Mouse (Mus musculus) embryonic facial prominence, embryonic 15.5 days (tissue): Measurements from ENCODE around the gene Meioc. TPM values are rescaled to one million over a fixed set of nuclear protein-coding genes. Genes with fewer than 3 reads are reported as not detected.
"Not testable (repeated sequence)": the region's sequence is repeated elsewhere in the genome, so short reads cannot be mapped to it uniquely, and the experiment has no call there.

ENCODE experiments used
- ATAC-seq: fragments of 200-750 bp; cut with Nextera tagmentation; 2 replicates; pipeline ENCODE4 v1.8.0; 2017; ENCODE audit warnings: low read depth, moderate TSS enrichment; ENCODE audit not compliant: insufficient number of reproducible peaks, low FRiP score, low TSS enrichment
- H3K27ac ChIP-seq: fragments of 300-500 bp; sonication (generic); replicated peaks from 2 replicates; pipeline ENCODE4 v1.5.1; 2015; ENCODE audit warnings: mild to moderate bottlenecking, inconsistent platforms
- H3K27me3 ChIP-seq: fragments of 300-500 bp; sonication (generic); 2 replicates; pipeline ENCODE4 v1.6.1; 2015; ENCODE audit warnings: inconsistent platforms
- H3K36me3 ChIP-seq: fragments of 300-500 bp; sonication (generic); 2 replicates; pipeline ENCODE4 v1.6.1; 2015; ENCODE audit warnings: mild to moderate bottlenecking, inconsistent platforms
- H3K4me1 ChIP-seq: fragments of 300-500 bp; sonication (generic); 2 replicates; pipeline ENCODE4 v1.6.1; 2015; ENCODE audit warnings: inconsistent platforms
- H3K4me2 ChIP-seq: fragments of 300-500 bp; sonication (generic); replicated peaks from 2 replicates; pipeline ENCODE4 v1.6.1; 2015; ENCODE audit warnings: mild to moderate bottlenecking, inconsistent platforms
- H3K4me3 ChIP-seq: fragments of 300-500 bp; sonication (generic); replicated peaks from 2 replicates; pipeline ENCODE4 v1.5.1; 2015; ENCODE audit warnings: mild to moderate bottlenecking, inconsistent platforms
- H3K9ac ChIP-seq: fragments of 300-500 bp; sonication (generic); 2 replicates; pipeline ENCODE4 v1.6.1; 2015; ENCODE audit warnings: inconsistent platforms
- H3K9me3 ChIP-seq: fragments of 300-500 bp; sonication (generic); replicated peaks from 2 replicates; pipeline ENCODE4 v1.6.1; 2016; ENCODE audit warnings: inconsistent platforms
- WGBS: fragments of 180-500 bp; shearing (Covaris S2); methylation state at CpG from one replicate; pipeline ENCODE4 v1.1.7; 2015; 5-methylcytosine and 5-hydroxymethylcytosine counted together
- polyA plus RNA-seq: library from polyadenylated mRNA; unstranded; fragments of >200 nt; fragmentation: Nextera tagmentation; extraction: Ambion mirVana; gene quantifications from 2 replicates; pipeline ENCODE4 v1.2.1, GENCODE M21; 2015

Gene Meioc
- polyA plus RNA-seq, 1 experiment from 2014 or later = 0.80 TPM

GRCm38 (mm10) chr11:102690162-102690561 lies 26.6 kb downstream of the Meioc start:
- H3K4me3 ChIP-seq = no peak overlapping the region
- H3K4me2 ChIP-seq = no peak overlapping the region
- no peak overlapping the region for H3K9ac ChIP-seq
- H3K27me3 ChIP-seq = no peaks in the 10 kb centered on the region
- H3K36me3 ChIP-seq = peaks cover 29% of the 10 kb centered on the region
- 55% methylated on average over 6 of the region's 6 CpGs for WGBS
- H3K9me3 ChIP-seq = no peaks in the 10 kb centered on the region
- H3K27ac ChIP-seq = 0 out of 2 replicates have a peak overlapping the region, but pooled peaks have one; percentile 13
- no peaks in the 10 kb centered on the region; the same call in 1 of the 2 replicates for H3K4me1 ChIP-seq
- no peak for ATAC-seq

GRCm38 (mm10) chr11:102695289-102695688 lies 31.8 kb downstream of the Meioc start:
- H3K4me3 ChIP-seq = no peak overlapping the region
- H3K27me3 ChIP-seq = no peaks in the 10 kb centered on the region
- peaks cover 21% of the 10 kb centered on the region for H3K4me1 ChIP-seq
- peaks cover 11% of the 10 kb centered on the region for H3K36me3 ChIP-seq
- H3K4me2 ChIP-seq = no peak overlapping the region
- H3K27ac ChIP-seq = no peak overlapping the region
- no peaks in the 10 kb centered on the region for H3K9me3 ChIP-seq
- 86% methylated on average over 7 of the region's 7 CpGs for WGBS
- no peak for ATAC-seq
- H3K9ac ChIP-seq = no peak overlapping the region

GRCm38 (mm10) chr11:102697338-102698017 lies 34.0 kb downstream of the Meioc start, which contains the start of gene Ccdc43:
Ccdc43 (minus strand) TSS chr11:102697782.
- Histone ChIP-seq H3K9me3 (no peaks in the 10 kb centered on the region), H3K27ac (peak within 1 kb of the TSS; percentile 73), H3K9ac (peak within 1 kb of the TSS; percentile 73), H3K4me1 (peaks cover 21% of the 10 kb centered on the region), H3K27me3 (no peaks in the 10 kb centered on the region), H3K36me3 (peaks cover 7% of the 10 kb centered on the region), H3K4me2 (peak within 1 kb of the TSS; percentile 78), H3K4me3 (peak within 1 kb of the TSS; percentile 81)
- peak; percentile 95 for ATAC-seq
- WGBS = under 1% methylated on average over 49 of the region's 49 CpGs

- no peak; the same call in 1 of the 2 replicates for ATAC-seq
- no peaks in the 10 kb centered on the region for H3K9me3 ChIP-seq
- peaks cover 21% of the 10 kb centered on the region for H3K4me1 ChIP-seq
- whole genome bisulfite sequencing = 16% methylated on average over 9 of the region's 9 CpGs
- H3K9ac ChIP-seq = peak overlapping the region; percentile 73
- no peaks in the 10 kb centered on the region for H3K27me3 ChIP-seq
- H3K4me3 ChIP-seq = peak overlapping the region; percentile 81
- peak overlapping the region; percentile 78 for H3K4me2 ChIP-seq
- H3K36me3 ChIP-seq = peaks cover 7% of the 10 kb centered on the region
- H3K27ac ChIP-seq = peak overlapping the region; percentile 73; the same call in 1 of the 2 replicates
Measured at GRCm38 (mm10) chr11:102698018-102698476, 34.5 kb downstream of the Meioc start.

- H3K27me3 ChIP-seq, H3K27ac ChIP-seq, ATAC-seq, H3K9ac ChIP-seq, H3K4me2 ChIP-seq, H3K4me3 ChIP-seq, H3K36me3 ChIP-seq, H3K9me3 ChIP-seq, H3K4me1 ChIP-seq: not testable (repeated sequence)
- 87% methylated on average over 6 of the region's 6 CpGs for WGBS
Measured at GRCm38 (mm10) chr11:102702206-102702605, 38.7 kb downstream of the Meioc start.

- H3K4me3 ChIP-seq = no peak overlapping the region
- no peak overlapping the region for H3K4me2 ChIP-seq
- no peaks in the 10 kb centered on the region for H3K9me3 ChIP-seq
- no peak overlapping the region for H3K9ac ChIP-seq
- WGBS = 90% methylated on average over 4 of the region's 4 CpGs
- peaks cover 6% of the 10 kb centered on the region; the same call in 1 of the 2 replicates for H3K4me1 ChIP-seq
- H3K27ac ChIP-seq = no peak overlapping the region
- no peaks in the 10 kb centered on the region for H3K36me3 ChIP-seq
- no peak for ATAC-seq
- H3K27me3 ChIP-seq = no peaks in the 10 kb centered on the region
Measured at GRCm38 (mm10) chr11:102712411-102712810, 48.9 kb downstream of the Meioc start.

- not testable (repeated sequence) for ATAC-seq, H3K9ac ChIP-seq
- 86% methylated on average over 2 of the region's 2 CpGs for WGBS
Measured at GRCm38 (mm10) chr11:102714578-102714977, 51.1 kb downstream of the Meioc start.

GRCm38 (mm10) chr11:102716135-102716534 lies 52.6 kb downstream of the Meioc start:
- H3K9ac ChIP-seq = no peak overlapping the region
- H3K36me3 ChIP-seq = no peaks in the 10 kb centered on the region
- no peak overlapping the region for H3K4me3 ChIP-seq
- ATAC-seq = no peak
- WGBS = 26% methylated on average over 7 of the region's 7 CpGs
- H3K27ac ChIP-seq = no peak overlapping the region
- no peaks in the 10 kb centered on the region; the same call in 1 of the 2 replicates for H3K9me3 ChIP-seq
- no peak overlapping the region for H3K4me2 ChIP-seq
- peaks cover 6% of the 10 kb centered on the region; the same call in 1 of the 2 replicates for H3K4me1 ChIP-seq
- H3K27me3 ChIP-seq = no peaks in the 10 kb centered on the region

More at GRCm38 (mm10) chr11:102714578-102714977, 51.1 kb downstream of the Meioc start:
- not testable (repeated sequence) for H3K27me3 ChIP-seq, H3K36me3 ChIP-seq, H3K4me2 ChIP-seq, H3K4me1 ChIP-seq, H3K27ac ChIP-seq, H3K4me3 ChIP-seq, H3K9me3 ChIP-seq

GRCm38 (mm10) chr11:102725574-102725973 lies 62.1 kb downstream of the Meioc start:
- Histone ChIP-seq H3K9ac (no peak overlapping the region), H3K4me1 (no peaks in the 10 kb centered on the region), H3K9me3 (no peaks in the 10 kb centered on the region), H3K4me2 (no peak overlapping the region), H3K27ac (no peak overlapping the region), H3K36me3 (no peaks in the 10 kb centered on the region), H3K27me3 (no peaks in the 10 kb centered on the region), H3K4me3 (no peak overlapping the region)
- ATAC-seq = no peak
- 35% methylated on average over 3 of the region's 3 CpGs for WGBS

- WGBS = 34% methylated on average over 7 of the region's 7 CpGs
- H3K4me1 ChIP-seq = no peaks in the 10 kb centered on the region
- H3K36me3 ChIP-seq = no peaks in the 10 kb centered on the region
- H3K27me3 ChIP-seq = no peaks in the 10 kb centered on the region
- no peak overlapping the region for H3K4me3 ChIP-seq
- H3K9me3 ChIP-seq = no peaks in the 10 kb centered on the region
- no peak overlapping the region for H3K4me2 ChIP-seq
- H3K9ac ChIP-seq = no peak overlapping the region
- ATAC-seq = no peak
- no peak overlapping the region for H3K27ac ChIP-seq
Measured at GRCm38 (mm10) chr11:102728614-102729013, 65.1 kb downstream of the Meioc start.

- WGBS = 70% methylated on average over 3 of the region's 3 CpGs
- no peaks in the 10 kb centered on the region for H3K36me3 ChIP-seq
Measured at GRCm38 (mm10) chr11:102729835-102730234, 66.3 kb downstream of the Meioc start.

More at GRCm38 (mm10) chr11:102729835-102730234, 66.3 kb downstream of the Meioc start:
- Histone ChIP-seq H3K9ac (no peak overlapping the region), H3K9me3 (no peaks in the 10 kb centered on the region), H3K4me3 (no peak overlapping the region), H3K4me2 (no peak overlapping the region), H3K27me3 (no peaks in the 10 kb centered on the region), H3K4me1 (no peaks in the 10 kb centered on the region), H3K27ac (no peak overlapping the region)
- no peak for ATAC-seq
